In genomic region chr2:156309948-156310347, GRCm38 (mm10) we compare ENCODE assay signal across 18 mouse cellular contexts. TPM values are rescaled to one million over a fixed set of nuclear protein-coding genes. Genes with fewer than 3 reads are reported as not detected.
A peak's percentile ranks its signal among the peaks of the same experiment; 100 is the strongest.
DNase-seq lines count a peak whose midpoint lies in the region; ATAC-seq and TF ChIP-seq lines count a peak whose summit lies in the region.
"Had no signal": no experiment of that assay in that cellular context is flagged by ENCODE, and none has a peak within 500 bp of the region (broad histone marks: within the 10 kb centered on the region; RNA-seq: fewer than 3 reads in every experiment).

No protein-coding gene starts in this region.

- 92% methylated on average over 5 of the region's 5 CpGs for WGBS in midbrain, embryonic 11.5 days
- 95% methylated on average over 5 of the region's 5 CpGs for WGBS in midbrain, postnatal 0 days

- H3K4me1 ChIP-seq in midbrain, embryonic 11.5 days (ENCODE audit: control insufficient read depth, insufficient read depth, low read length), result peaks cover 4% of the 10 kb centered on the region; the same call in 1 of the 2 replicates
- H3K4me1 ChIP-seq in midbrain, postnatal 0 days (ENCODE audit: insufficient read depth, low read length), result no peaks in the 10 kb centered on the region

- no peaks in the 10 kb centered on the region for H3K9me3 ChIP-seq in midbrain, embryonic 11.5 days (ENCODE audit: control insufficient read depth, low read length)
- H3K9me3 ChIP-seq in midbrain, postnatal 0 days (ENCODE audit: low read length), result no peaks in the 10 kb centered on the region

- no peak overlapping the region for H3K4me2 ChIP-seq in midbrain, embryonic 11.5 days
- no peak overlapping the region for H3K4me2 ChIP-seq in midbrain, postnatal 0 days (ENCODE audit: low read depth, low read length, poor library complexity, severe bottlenecking)

- H3K4me3 ChIP-seq in midbrain, embryonic 11.5 days (ENCODE audit: low read depth, low read length), result no peak overlapping the region
- H3K4me3 ChIP-seq in midbrain, postnatal 0 days (ENCODE audit: low read depth, low read length), result no peak overlapping the region

- no peak for ATAC-seq in midbrain, embryonic 11.5 days (ENCODE audit: low FRiP score)
- no peak for ATAC-seq in midbrain, postnatal 0 days (ENCODE audit: low FRiP score)
- ATAC-seq: activated CD4-positive, CD25-positive, alpha-beta regulatory T cell, adult 4 months; CD4-positive, CD25-positive, alpha-beta regulatory T cell, adult 4 months; Patski had no signal

- H3K27me3 ChIP-seq in midbrain, embryonic 11.5 days (ENCODE audit: control insufficient read depth, insufficient read depth, low read length), result no peaks in the 10 kb centered on the region
- H3K27me3 ChIP-seq in midbrain, postnatal 0 days (ENCODE audit: insufficient read depth, low read length), result no peaks in the 10 kb centered on the region
- H3K27me3 ChIP-seq: CH12.LX, Patski had no signal

- no peak overlapping the region for H3K27ac ChIP-seq in midbrain, embryonic 11.5 days (ENCODE audit: low read depth, low read length)
- H3K27ac ChIP-seq in midbrain, postnatal 0 days (ENCODE audit: low read depth, low read length), result no peak overlapping the region

- intact Hi-C loops in heart, postnatal 10 days (cut with DNase I), result no loop called here

- H3K36me3 ChIP-seq in midbrain, embryonic 11.5 days (ENCODE audit: control insufficient read depth, insufficient read depth, low read length), result peaks cover 4% of the 10 kb centered on the region; the same call in 1 of the 2 replicates
- H3K36me3 ChIP-seq in midbrain, postnatal 0 days (ENCODE audit: insufficient read depth, low read length), result peaks cover 6% of the 10 kb centered on the region

- TF ChIP-seq CTCF in midbrain, postnatal 0 days (IDR thresholded peaks at IDR 0.05), result no peak

- H3K9ac ChIP-seq in midbrain, embryonic 11.5 days (ENCODE audit: low read length), result no peak overlapping the region
- no peak overlapping the region for H3K9ac ChIP-seq in midbrain, postnatal 0 days (replicated peaks; ENCODE audit: low read length, poor library complexity, severe bottlenecking)

- DNase-seq in heart, adult 11 months, result peak; percentile 66
- DNase-seq in heart, postnatal 10 days, result no peak
- peak; percentile 59 for DNase-seq in midbrain, embryonic 11.5 days (ENCODE audit: low spot score, missing footprints)
- no peak for DNase-seq in midbrain, postnatal 0 days (ENCODE audit: low spot score)
- DNase-seq: adrenal gland, adult 2 months; adrenal gland, adult 8-10 months; adrenal gland, postnatal 10 days; adrenal gland, postnatal 14 days; adrenal gland, postnatal 25 days; adrenal gland, postnatal 36 days; B cell, adult 2 months; cerebellum, adult 11 months; cerebellum, adult 11-12 months; cerebellum, adult 18-20 months had no signal

RNA-seq across cellular contexts. Expression of gene Cnbd2, which starts 2.2 kb away (rescaled TPM):
- 1 to 10 TPM in 1 of 2 experiments, under 1 TPM in 1; 0.81 to 1.1 TPM for total RNA-seq in heart, postnatal 10 days (2021)
- polyA plus RNA-seq in midbrain, embryonic 11.5 days (2014; fragmentation: Nextera tagmentation; extraction: Ambion mirVana), result 3.3 and 4.2 TPM in 2 replicates
- total RNA-seq in midbrain, postnatal 0 days (2014; rRNA removed), result 3.2 and 3.3 TPM in 2 replicates
- 8.9 and 10.0 TPM in 2 replicates for polyA plus RNA-seq in midbrain, postnatal 0 days (2015; fragmentation: Nextera tagmentation; extraction: Ambion mirVana)

RNA-seq across cellular contexts. Expression of gene Scand1, which starts 2.6 kb away (rescaled TPM):
- 10 to 100 TPM; 85.3 to 96.6 TPM for total RNA-seq in heart, postnatal 10 days (2021)
- 85.3 and 93.4 TPM in 2 replicates for polyA plus RNA-seq in midbrain, embryonic 11.5 days (2014; fragmentation: Nextera tagmentation; extraction: Ambion mirVana)
- total RNA-seq in midbrain, postnatal 0 days (2014; rRNA removed), result 268 and 307 TPM in 2 replicates
- polyA plus RNA-seq in midbrain, postnatal 0 days (2015; fragmentation: Nextera tagmentation; extraction: Ambion mirVana), result 132 and 145 TPM in 2 replicates

Comparison
In these comparisons a context has a peak if more than half of its experiments do, and no peak if none do; other contexts are left out.
1. DNase-seq: peak in heart, adult 11 months (single experiment) and midbrain, embryonic 11.5 days (single experiment); none in heart, postnatal 10 days (0 of 2) and midbrain, postnatal 0 days (single experiment).